Mouse (Mus musculus) right cerebral cortex, postnatal 4 days (tissue): ENCODE measurements at regions not wholly inside any gene's neighbourhood (a gene's known extent, or its start where the extent isn't known, plus 50 kb on each side); places are given as distances from the start of the nearest gene placed in this dataset.
A peak's percentile ranks its signal among the peaks of the same experiment; 100 is the strongest.

Experiments used
- DNase-seq: peaks from one replicate; pipeline ENCODE4 v3.0.0-alpha.2; 2022

GRCm38 (mm10) chr9:35360139-35361100 lies 60.5 kb upstream of the Cdon start:
- peak; percentile 76 for DNase-seq

DNA sequence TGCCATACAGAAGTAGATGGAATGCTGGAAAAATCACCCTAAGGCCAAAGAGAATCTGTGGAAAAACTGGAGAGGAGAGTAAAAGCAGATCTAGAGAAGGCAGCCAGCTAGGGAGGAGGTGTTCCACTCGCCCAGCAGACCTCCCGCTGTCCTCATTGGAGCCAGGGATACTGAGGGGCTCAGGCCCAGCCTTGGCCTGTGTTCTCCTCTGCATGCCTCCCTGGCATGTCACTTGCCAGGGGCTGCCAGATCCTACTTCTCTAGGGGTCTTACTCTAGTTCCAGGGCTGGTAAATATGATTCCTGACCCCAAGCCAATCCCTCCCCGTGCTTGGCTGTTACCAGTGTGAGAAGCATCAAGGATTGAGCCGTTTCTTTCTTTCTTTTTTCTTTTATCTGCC lies 59.5 kb upstream of the Cdon start:
- no peak for DNase-seq

DNA sequence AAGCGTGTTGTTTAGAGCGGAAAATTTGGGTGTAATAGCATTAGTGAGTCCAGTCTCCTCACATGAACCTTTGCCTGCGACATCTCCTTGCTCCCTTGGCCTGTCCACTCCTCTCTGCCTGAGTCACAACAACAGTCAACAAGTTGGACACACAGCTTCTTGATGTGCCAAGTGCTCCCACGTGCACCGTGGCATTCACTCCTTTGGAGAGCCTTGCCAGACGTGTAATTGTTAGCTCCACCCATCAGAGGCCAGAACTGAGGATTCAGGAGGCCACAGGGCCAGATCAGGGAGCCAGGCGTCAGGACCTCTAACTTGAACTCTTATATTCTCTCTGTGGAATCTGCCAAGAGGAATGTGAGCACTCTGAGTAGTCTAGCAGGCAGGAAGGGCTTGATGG lies 58.7 kb upstream of the Cdon start:
- DNase-seq, result no peak

DNA sequence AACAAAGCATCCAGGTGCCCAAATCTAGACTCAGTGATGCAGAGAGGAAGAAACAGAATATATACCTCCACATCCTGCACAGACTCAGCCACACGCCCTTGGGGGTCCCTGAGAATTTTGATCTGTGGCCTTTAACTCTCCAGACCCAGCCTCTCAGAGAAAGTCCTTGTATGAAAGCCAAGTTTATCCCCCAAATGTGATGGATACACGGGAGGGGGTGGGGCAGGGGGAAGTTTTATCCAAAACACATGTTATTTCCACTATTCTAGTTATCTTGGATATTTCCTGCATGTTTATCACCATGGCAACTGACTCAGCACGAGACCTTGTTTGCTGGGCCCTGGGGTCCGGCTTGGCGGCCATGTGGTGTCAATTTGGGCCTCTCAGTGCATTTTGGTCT lies 57.8 kb upstream of the Cdon start:
- no peak for DNase-seq

- no peak for DNase-seq
Observed at GRCm38 (mm10) chr9:35363936-35364335, 57.0 kb upstream of the Cdon start.

DNA sequence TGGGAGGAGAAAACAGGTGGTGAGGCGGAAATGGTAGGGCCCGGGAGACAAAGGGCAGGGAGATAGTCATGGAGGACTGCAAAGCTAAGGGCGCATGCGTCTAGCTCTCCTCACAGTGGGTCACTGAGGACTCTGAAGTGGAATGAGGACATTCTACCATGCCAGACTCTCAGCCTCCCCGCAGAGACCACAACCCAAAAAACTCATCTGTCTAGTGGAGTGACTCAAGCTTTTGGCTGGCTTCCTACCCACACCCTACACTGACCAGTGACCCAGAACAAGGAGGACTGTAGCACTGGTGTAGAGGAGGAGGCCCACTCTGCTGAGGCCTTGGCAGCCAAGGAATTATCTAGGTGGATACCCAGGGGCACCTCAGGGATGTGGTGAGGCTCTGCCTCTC lies 55.0 kb upstream of the Cdon start:
- no peak for DNase-seq

DNA sequence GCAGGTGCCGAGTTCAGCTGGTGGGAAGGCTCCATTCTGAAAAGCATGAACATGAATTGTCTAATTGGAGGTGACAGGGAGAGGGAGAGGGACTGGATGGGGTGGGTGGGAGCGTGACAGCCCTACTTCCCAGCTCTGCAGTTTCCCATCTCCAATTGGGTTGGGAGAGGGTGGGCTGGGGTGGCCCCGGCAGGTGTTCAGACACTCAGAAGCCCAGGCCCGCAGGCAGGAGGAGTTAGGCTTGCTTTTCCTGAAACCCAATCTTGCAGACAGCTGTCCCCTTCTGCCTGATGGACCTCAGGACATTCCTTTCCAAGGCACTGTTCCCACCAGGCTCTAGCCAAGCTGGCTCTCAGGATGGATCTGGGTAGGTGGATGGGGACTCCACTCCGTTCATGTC lies 51.9 kb upstream of the Cdon start:
- no peak for DNase-seq

DNA sequence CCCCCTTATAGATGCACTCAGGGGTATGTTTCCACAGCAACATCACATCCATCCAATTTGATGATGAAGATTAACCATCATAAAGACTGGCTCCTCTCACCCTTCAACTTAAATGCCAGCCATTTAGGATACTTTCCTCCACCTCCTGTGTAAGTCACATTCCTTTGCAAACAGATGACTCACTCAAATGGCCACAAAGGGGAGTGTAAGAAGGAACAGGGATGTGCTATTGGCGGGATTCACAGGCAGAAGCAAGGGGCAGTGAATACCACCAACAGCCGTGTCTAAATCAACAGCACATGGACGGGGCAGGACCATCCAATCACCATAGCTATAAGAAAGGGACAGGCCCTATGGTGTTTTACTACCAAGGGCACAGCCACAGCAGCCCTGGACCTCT lies 50.9 kb upstream of the Cdon start:
- no peak for DNase-seq

GRCm38 (mm10) chr9:35370895-35371294 lies 50.0 kb upstream of the Cdon start:
- no peak for DNase-seq
